Mouse (Mus musculus): Measurements from ENCODE around the gene Dnajc16.

The Dnajc16 gene

GRCm38 (mm10) chr4:141763476-141763875, 27.3 kb downstream of the Dnajc16 start:
- in situ Hi-C loops (cut with MboI), result no loop called here

- in situ Hi-C loops (cut with MboI), result no loop called here
Observed at GRCm38 (mm10) chr4:141762102-141762598, 28.6 kb downstream of the Dnajc16 start.

GRCm38 (mm10) chr4:141760942-141761341, 29.8 kb downstream of the Dnajc16 start:
- in situ Hi-C loops (cut with MboI), result no loop called here

- in situ Hi-C loops (cut with MboI), result no loop called here
Observed at GRCm38 (mm10) chr4:141758874-141759542, 31.7 kb downstream of the Dnajc16 start.

- in situ Hi-C loops (cut with MboI), result no loop called here
Observed at GRCm38 (mm10) chr4:141757124-141757523, 33.6 kb downstream of the Dnajc16 start.

- in situ Hi-C loops (cut with MboI), result no loop called here
Observed at GRCm38 (mm10) chr4:141755375-141755930, 35.3 kb downstream of the Dnajc16 start.

- in situ Hi-C loops (cut with MboI), result no loop called here
Observed at GRCm38 (mm10) chr4:141752076-141752421, 38.7 kb downstream of the Dnajc16 start.

- in situ Hi-C loops (cut with MboI), result no loop called here
Observed at GRCm38 (mm10) chr4:141751419-141752075, 39.2 kb downstream of the Dnajc16 start.

- in situ Hi-C loops (cut with MboI), result no loop called here
Observed at GRCm38 (mm10) chr4:141750826-141751225, 39.9 kb downstream of the Dnajc16 start.

GRCm38 (mm10) chr4:141749557-141749956, 41.2 kb downstream of the Dnajc16 start:
- in situ Hi-C loops (cut with MboI), result no loop called here

GRCm38 (mm10) chr4:141746578-141747346, 44.0 kb downstream of the Dnajc16 start, which contains the start of gene Agmat:
Agmat (plus strand) TSS chr4:141746672.
- in situ Hi-C loops (cut with MboI), result no loop called here

- in situ Hi-C loops (cut with MboI), result no loop called here
Observed at GRCm38 (mm10) chr4:141742381-141742780, 48.4 kb downstream of the Dnajc16 start.

- in situ Hi-C loops (cut with MboI), result no loop called here
Observed at GRCm38 (mm10) chr4:141741856-141742255, 48.9 kb downstream of the Dnajc16 start.

- in situ Hi-C loops (cut with MboI), result no loop called here
Observed at GRCm38 (mm10) chr4:141738015-141738414, 52.7 kb downstream of the Dnajc16 start.

GRCm38 (mm10) chr4:141736856-141737255, 53.9 kb downstream of the Dnajc16 start:
- in situ Hi-C loops (cut with MboI), result no loop called here

- in situ Hi-C loops (cut with MboI), result no loop called here
Observed at GRCm38 (mm10) chr4:141735206-141735560, 55.5 kb downstream of the Dnajc16 start.

GRCm38 (mm10) chr4:141734446-141735205, 56.1 kb downstream of the Dnajc16 start:
- in situ Hi-C loops (cut with MboI), result no loop called here

- in situ Hi-C loops (cut with MboI), result no loop called here
Observed at GRCm38 (mm10) chr4:141731766-141732165, 59.0 kb downstream of the Dnajc16 start.

GRCm38 (mm10) chr4:141730401-141730800, 60.3 kb downstream of the Dnajc16 start:
- in situ Hi-C loops (cut with MboI), result no loop called here

- in situ Hi-C loops (cut with MboI), result no loop called here
Observed at GRCm38 (mm10) chr4:141729266-141729665, 61.5 kb downstream of the Dnajc16 start.

- in situ Hi-C loops (cut with MboI), result no loop called here
Observed at GRCm38 (mm10) chr4:141725738-141726137, 65.0 kb downstream of the Dnajc16 start.

GRCm38 (mm10) chr4:141725277-141725676, 65.5 kb downstream of the Dnajc16 start:
- in situ Hi-C loops (cut with MboI), result no loop called here

Measured in mature B cell (primary cell).